Mouse (Mus musculus) G1E (cell line): Measurements from ENCODE around the gene Cnot10.

ENCODE experiments used
- CTCF ChIP-seq: IDR thresholded peaks from 2 replicates; pipeline ENCODE4 v1.5.1; 2012; ENCODE audit warnings: low read depth, low read length, inconsistent platforms, mixed read lengths
- GATA1 ChIP-seq: IDR thresholded peaks from 2 replicates; pipeline ENCODE4 v1.6.1; 2012; ENCODE audit warnings: borderline replicate concordance, low read length, inconsistent platforms, mixed read lengths
- GATA2 ChIP-seq: IDR thresholded peaks from 2 replicates; pipeline ENCODE4 v1.6.1; 2012; ENCODE audit warnings: low read depth, low read length, inconsistent platforms, borderline replicate concordance
- POLR2AphosphoS5 ChIP-seq: IDR thresholded peaks from 2 replicates; pipeline ENCODE4 v1.6.1; 2012; ENCODE audit warnings: low read depth, low read length, inconsistent platforms; ENCODE audit not compliant: insufficient replicate concordance
- TAL1 ChIP-seq: conservative IDR thresholded peaks from 2 replicates; pipeline ENCODE4 v1.6.1; 2012; ENCODE audit warnings: low read depth, low read length, inconsistent platforms, mixed read lengths

DNA sequence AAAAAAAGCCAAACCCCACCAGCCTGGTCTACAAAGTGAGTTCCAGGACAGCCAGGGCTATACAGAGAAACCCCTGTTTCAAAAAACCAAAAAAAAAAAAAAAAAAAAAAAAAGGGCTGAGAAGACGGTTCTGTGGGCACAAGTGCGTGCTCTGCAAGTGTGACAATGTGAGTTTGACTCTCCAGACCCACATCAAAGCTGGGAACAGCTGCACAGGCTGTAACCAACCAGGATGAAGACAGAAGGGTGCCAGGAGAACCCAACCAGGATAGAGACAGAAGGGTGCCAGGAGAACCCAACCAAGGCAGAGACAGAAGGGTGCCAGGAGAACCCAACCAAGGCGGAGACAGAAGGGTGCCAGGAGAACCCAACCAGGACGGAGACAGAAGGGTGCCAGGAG lies 3.8 kb downstream of the Cnot10 start:
- TF ChIP-seq CTCF (no peak), GATA1 (no peak), TAL1 (no peak), GATA2 (no peak), POLR2AphosphoS5 (no peak)
